Mouse (Mus musculus) embryonic fibroblast, embryonic 13.5 days (primary cell): Measurements from ENCODE around the gene Foxp1.

Experiments used
- CTCF ChIP-seq: IDR thresholded peaks from 2 replicates; pipeline ENCODE4 v1.5.1; 2011; ENCODE audit warnings: mild to moderate bottlenecking, control low read depth, low read length, moderate library complexity, borderline replicate concordance; ENCODE audit not compliant: insufficient read depth
- POLR2A ChIP-seq: IDR thresholded peaks from 2 replicates; pipeline ENCODE4 v1.6.1; 2011; ENCODE audit warnings: low read depth, mild to moderate bottlenecking, control low read depth, low read length, moderate library complexity

DNA sequence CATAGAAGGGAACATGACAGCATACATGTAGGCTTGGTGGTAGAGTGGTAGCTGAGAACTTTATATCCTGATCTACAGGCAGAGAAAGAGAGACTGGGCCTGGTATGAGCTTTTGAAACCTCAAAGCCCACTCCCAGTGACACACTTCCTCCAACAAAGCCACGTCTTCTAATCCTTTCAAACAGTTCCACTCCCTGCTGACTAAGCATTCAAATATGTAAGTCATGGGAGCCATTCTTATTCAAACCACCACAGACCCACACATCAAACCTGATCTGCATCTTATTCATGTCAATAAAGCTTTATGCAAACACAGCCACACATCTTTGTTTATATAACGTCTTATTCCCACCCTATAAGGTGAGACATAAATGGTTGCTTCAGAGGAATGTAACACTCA lies 646.1 kb downstream of the Foxp1 start:
- TF ChIP-seq CTCF, result no peak
- no peak for TF ChIP-seq POLR2A
